Mouse (Mus musculus) intestine, embryonic 15.5 days (tissue): Measurements from ENCODE around the gene Smpd1. TPM values are rescaled to one million over a fixed set of nuclear protein-coding genes. Genes with fewer than 3 reads are reported as not detected.

Source experiments
- ATAC-seq: fragments of 200-750 bp; cut with Nextera tagmentation; 2 replicates; pipeline ENCODE4 v1.8.0; 2017; ENCODE audit warnings: moderate TSS enrichment, moderate library complexity
- H3K27ac ChIP-seq: fragments of 300-500 bp; sonication (generic); 2 replicates; pipeline ENCODE4 v1.5.1; 2015; ENCODE audit warnings: mild to moderate bottlenecking, inconsistent platforms
- H3K27me3 ChIP-seq: fragments of 300-500 bp; sonication (generic); replicated peaks from 2 replicates; pipeline ENCODE4 v1.6.1; 2015; ENCODE audit warnings: inconsistent platforms
- H3K36me3 ChIP-seq: fragments of 300-500 bp; sonication (generic); 2 replicates; pipeline ENCODE4 v1.6.1; 2015; ENCODE audit warnings: inconsistent platforms
- H3K4me1 ChIP-seq: fragments of 300-500 bp; sonication (generic); replicated peaks from 2 replicates; pipeline ENCODE4 v1.6.1; 2015; ENCODE audit warnings: inconsistent platforms
- H3K4me2 ChIP-seq: fragments of 300-500 bp; sonication (generic); replicated peaks from 2 replicates; pipeline ENCODE4 v1.6.1; 2015; ENCODE audit warnings: mild to moderate bottlenecking, inconsistent platforms
- H3K4me3 ChIP-seq: fragments of 300-500 bp; sonication (generic); replicated peaks from 2 replicates; pipeline ENCODE4 v1.5.1; 2015; ENCODE audit warnings: inconsistent platforms
- H3K9ac ChIP-seq: fragments of 300-500 bp; sonication (generic); 2 replicates; pipeline ENCODE4 v1.6.1; 2015; ENCODE audit warnings: inconsistent platforms
- H3K9me3 ChIP-seq: fragments of 300-500 bp; sonication (generic); 2 replicates; pipeline ENCODE4 v1.6.1; 2016; ENCODE audit warnings: inconsistent platforms
- WGBS: fragments of 180-500 bp; shearing (Covaris S2); methylation state at CpG from one replicate; pipeline ENCODE4 v1.1.7; 2015; 5-methylcytosine and 5-hydroxymethylcytosine counted together
- polyA plus RNA-seq: library from polyadenylated mRNA; unstranded; fragments of >200 nt; fragmentation: Nextera tagmentation; extraction: Ambion mirVana; gene quantifications from 2 replicates; pipeline ENCODE4 v1.2.1, GENCODE M21; 2015

The Smpd1 gene
- polyA plus RNA-seq, result 29.0 and 29.4 TPM in 2 replicates

- 3% methylated on average over 26 of the region's 26 CpGs for WGBS
- 0 out of 2 replicates have a peak within 1 kb of the TSS, but pooled peaks have one; percentile 40 for H3K27ac ChIP-seq
- 0 out of 2 replicates have a peak, but pooled peaks cover 2% of the 10 kb centered on the region for H3K36me3 ChIP-seq
- H3K4me2 ChIP-seq, result peak within 1 kb of the TSS; percentile 87
- H3K9ac ChIP-seq, result peak within 1 kb of the TSS; percentile 74
- H3K27me3 ChIP-seq, result no peaks in the 10 kb centered on the region
- peak within 1 kb of the TSS; percentile 74 for H3K4me3 ChIP-seq
- peaks cover 12% of the 10 kb centered on the region for H3K4me1 ChIP-seq
- ATAC-seq, result peak; percentile 98
- H3K9me3 ChIP-seq, result no peaks in the 10 kb centered on the region
Observed at GRCm38 (mm10) chr7:105554212-105554942, at the start of gene Smpd1. Gene Smpd1, plus strand, starts transcription at chr7:105554360.

GRCm38 (mm10) chr7:105507257-105507656 lies 46.9 kb upstream of the Smpd1 start:
- Histone ChIP-seq H3K36me3 (no peaks in the 10 kb centered on the region), H3K4me3 (no peak overlapping the region), H3K27me3 (no peaks in the 10 kb centered on the region), H3K9me3 (no peaks in the 10 kb centered on the region), H3K27ac (no peak overlapping the region), H3K4me1 (no peaks in the 10 kb centered on the region), H3K9ac (no peak overlapping the region), H3K4me2 (no peak overlapping the region)
- ATAC-seq, result no peak
- 54% methylated on average over 4 of the region's 4 CpGs for whole genome bisulfite sequencing

GRCm38 (mm10) chr7:105510143-105510542 lies 44.0 kb upstream of the Smpd1 start:
- no peak overlapping the region for H3K9ac ChIP-seq
- H3K27me3 ChIP-seq, result no peaks in the 10 kb centered on the region
- no peaks in the 10 kb centered on the region for H3K9me3 ChIP-seq
- no peaks in the 10 kb centered on the region for H3K36me3 ChIP-seq
- no peak overlapping the region for H3K4me3 ChIP-seq
- ATAC-seq, result no peak
- 81% methylated on average over 5 of the region's 5 CpGs for WGBS
- no peaks in the 10 kb centered on the region for H3K4me1 ChIP-seq
- no peak overlapping the region for H3K27ac ChIP-seq
- no peak overlapping the region for H3K4me2 ChIP-seq

- Histone ChIP-seq H3K27me3 (no peaks in the 10 kb centered on the region), H3K4me1 (no peaks in the 10 kb centered on the region), H3K9me3 (no peaks in the 10 kb centered on the region), H3K27ac (no peak overlapping the region), H3K9ac (no peak overlapping the region), H3K36me3 (no peaks in the 10 kb centered on the region), H3K4me2 (no peak overlapping the region), H3K4me3 (no peak overlapping the region)
- WGBS, result 52% methylated on average over 5 of the region's 5 CpGs
- ATAC-seq, result no peak
Observed at GRCm38 (mm10) chr7:105513845-105514291, 40.3 kb upstream of the Smpd1 start.

GRCm38 (mm10) chr7:105514561-105514960 lies 39.6 kb upstream of the Smpd1 start:
- Histone ChIP-seq H3K27me3 (no peaks in the 10 kb centered on the region), H3K4me1 (no peaks in the 10 kb centered on the region), H3K27ac (no peak overlapping the region), H3K36me3 (no peaks in the 10 kb centered on the region), H3K9ac (no peak overlapping the region), H3K4me3 (no peak overlapping the region), H3K4me2 (no peak overlapping the region), H3K9me3 (no peaks in the 10 kb centered on the region)
- no peak for ATAC-seq
- WGBS, result 36% methylated on average over 5 of the region's 5 CpGs

GRCm38 (mm10) chr7:105515178-105515577 lies 39.0 kb upstream of the Smpd1 start:
- Histone ChIP-seq H3K4me3 (no peak overlapping the region), H3K27me3 (no peaks in the 10 kb centered on the region), H3K27ac (no peak overlapping the region), H3K4me1 (no peaks in the 10 kb centered on the region), H3K36me3 (no peaks in the 10 kb centered on the region), H3K9me3 (no peaks in the 10 kb centered on the region), H3K9ac (no peak overlapping the region), H3K4me2 (no peak overlapping the region)
- WGBS, result 6% methylated on average over 5 of the region's 5 CpGs
- peak; percentile 70 for ATAC-seq

- no peak overlapping the region for H3K4me2 ChIP-seq
- H3K36me3 ChIP-seq, result no peaks in the 10 kb centered on the region
- no peak overlapping the region for H3K9ac ChIP-seq
- no peaks in the 10 kb centered on the region for H3K4me1 ChIP-seq
- no peak overlapping the region for H3K27ac ChIP-seq
- no peaks in the 10 kb centered on the region for H3K27me3 ChIP-seq
- no peak for ATAC-seq
- no peaks in the 10 kb centered on the region for H3K9me3 ChIP-seq
- H3K4me3 ChIP-seq, result no peak overlapping the region
- WGBS, result 33% methylated on average over 9 of the region's 9 CpGs
Observed at GRCm38 (mm10) chr7:105516669-105517360, 37.3 kb upstream of the Smpd1 start.

- Histone ChIP-seq H3K36me3 (no peaks in the 10 kb centered on the region), H3K4me3 (no peak overlapping the region), H3K9ac (no peak overlapping the region), H3K9me3 (no peaks in the 10 kb centered on the region), H3K27ac (no peak overlapping the region), H3K4me1 (no peaks in the 10 kb centered on the region), H3K27me3 (no peaks in the 10 kb centered on the region), H3K4me2 (no peak overlapping the region)
- WGBS, result 74% methylated on average over 11 of the region's 11 CpGs
- ATAC-seq, result no peak
Observed at GRCm38 (mm10) chr7:105519336-105519735, 34.8 kb upstream of the Smpd1 start.

- H3K4me2 ChIP-seq, result no peak overlapping the region
- H3K27ac ChIP-seq, result no peak overlapping the region
- H3K4me3 ChIP-seq, result no peak overlapping the region
- H3K27me3 ChIP-seq, result no peaks in the 10 kb centered on the region
- no peak for ATAC-seq
- H3K9ac ChIP-seq, result no peak overlapping the region
- H3K36me3 ChIP-seq, result no peaks in the 10 kb centered on the region
- no peaks in the 10 kb centered on the region for H3K4me1 ChIP-seq
- no peaks in the 10 kb centered on the region for H3K9me3 ChIP-seq
- WGBS, result 75% methylated on average over 2 of the region's 2 CpGs
Observed at GRCm38 (mm10) chr7:105519771-105520170, 34.4 kb upstream of the Smpd1 start.

- 35% methylated on average over 6 of the region's 6 CpGs for WGBS
- Histone ChIP-seq H3K27me3 (no peaks in the 10 kb centered on the region), H3K27ac (no peak overlapping the region), H3K4me2 (no peak overlapping the region), H3K36me3 (no peaks in the 10 kb centered on the region), H3K4me1 (no peaks in the 10 kb centered on the region), H3K9me3 (no peaks in the 10 kb centered on the region), H3K4me3 (no peak overlapping the region), H3K9ac (no peak overlapping the region)
- ATAC-seq, result no peak
Observed at GRCm38 (mm10) chr7:105520201-105520600, 34.0 kb upstream of the Smpd1 start.

- ATAC-seq, result no peak
- no peaks in the 10 kb centered on the region for H3K27me3 ChIP-seq
- no peaks in the 10 kb centered on the region for H3K9me3 ChIP-seq
- no peak overlapping the region for H3K4me3 ChIP-seq
- no peak overlapping the region for H3K4me2 ChIP-seq
- no peaks in the 10 kb centered on the region for H3K36me3 ChIP-seq
- no peak overlapping the region for H3K27ac ChIP-seq
- no peak overlapping the region for H3K9ac ChIP-seq
- H3K4me1 ChIP-seq, result no peaks in the 10 kb centered on the region
- WGBS, result 85% methylated on average over 2 of the region's 2 CpGs
Observed at GRCm38 (mm10) chr7:105524222-105524621, 29.9 kb upstream of the Smpd1 start.

GRCm38 (mm10) chr7:105527306-105527937 lies 26.7 kb upstream of the Smpd1 start:
- no peak overlapping the region for H3K4me3 ChIP-seq
- H3K36me3 ChIP-seq, result no peaks in the 10 kb centered on the region
- 50% methylated on average over 1 of the region's 1 CpGs for WGBS
- no peaks in the 10 kb centered on the region for H3K27me3 ChIP-seq
- no peaks in the 10 kb centered on the region for H3K9me3 ChIP-seq
- no peak overlapping the region for H3K9ac ChIP-seq
- peak; percentile 62; the same call in 1 of the 2 replicates for ATAC-seq
- no peak overlapping the region for H3K4me2 ChIP-seq
- H3K4me1 ChIP-seq, result no peaks in the 10 kb centered on the region
- H3K27ac ChIP-seq, result no peak overlapping the region
